Comparison of ENCODE assay signal across 11 mouse cellular contexts in the genomic region with DNA sequence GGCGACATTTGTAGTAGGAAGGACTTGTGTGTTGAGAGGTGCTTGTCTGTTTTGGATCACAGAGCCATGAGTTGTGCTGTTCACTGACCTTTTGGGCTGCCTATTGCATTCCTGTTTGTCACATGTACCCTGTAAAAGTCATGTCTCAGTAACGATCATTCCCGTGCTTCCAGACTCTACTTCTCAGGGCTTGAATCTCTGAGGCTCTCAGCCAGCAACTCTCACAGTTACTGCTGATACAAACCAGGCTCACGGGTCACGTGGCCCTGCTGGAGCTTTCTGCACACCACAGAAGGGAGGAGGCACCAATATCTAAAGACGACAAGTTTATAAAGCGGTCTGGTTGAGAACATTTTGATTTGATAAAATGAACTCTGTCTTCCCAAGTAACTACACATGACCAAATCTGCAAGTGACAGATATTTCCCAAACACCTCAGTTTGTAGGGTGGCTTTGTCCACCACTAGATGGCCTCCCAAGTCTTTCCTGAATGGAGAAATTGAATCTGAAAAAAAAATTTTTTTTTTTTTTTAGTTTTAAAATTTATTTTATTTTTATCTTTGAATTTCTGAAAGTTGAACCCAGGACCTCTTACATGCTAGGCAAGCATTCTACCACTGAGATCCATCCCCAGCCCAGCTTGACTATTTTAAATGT. TPM values are rescaled to one million over a fixed set of nuclear protein-coding genes. Genes with fewer than 3 reads are reported as not detected.
DNase-seq lines count a peak whose midpoint lies in the region; ATAC-seq lines count a peak whose summit lies in the region.
"Had no signal": no experiment of that assay in that cellular context is flagged by ENCODE, and none has a peak within 500 bp of the region (broad histone marks: within the 10 kb centered on the region; RNA-seq: fewer than 3 reads in every experiment).

No protein-coding gene starts in this region.

- intact Hi-C loops in left cerebral cortex, postnatal 4 days (cut with DNase I), result loop anchor here (10.0 kb wide), 2 partner anchors 114 to 234 kb away; no protein-coding TSS in a partner anchor

- no peak overlapping the region for H3K4me2 ChIP-seq in limb, embryonic 12.5 days
- H3K4me2 ChIP-seq: lung, embryonic 15.5 days had no signal

- no peaks in the 10 kb centered on the region for H3K27me3 ChIP-seq in limb, embryonic 12.5 days
- H3K27me3 ChIP-seq: lung, embryonic 15.5 days had no signal

- H3K27ac ChIP-seq in limb, embryonic 12.5 days, result no peak overlapping the region
- H3K27ac ChIP-seq: lung, embryonic 15.5 days had no signal

- H3K36me3 ChIP-seq in limb, embryonic 12.5 days, result no peaks in the 10 kb centered on the region
- H3K36me3 ChIP-seq: G1E; lung, embryonic 15.5 days had no signal

- H3K9me3 ChIP-seq in limb, embryonic 12.5 days, result no peaks in the 10 kb centered on the region
- H3K9me3 ChIP-seq: lung, embryonic 15.5 days had no signal

- ATAC-seq in limb, embryonic 12.5 days (ENCODE audit: insufficient number of reproducible peaks, insufficient read depth, low FRiP score, low TSS enrichment, low read depth), result 0 out of 2 replicates have a peak, but pooled peaks have one; percentile 14

- WGBS in limb, embryonic 12.5 days, result 38% methylated on average over 7 of the region's 7 CpGs

- H3K4me1 ChIP-seq in limb, embryonic 12.5 days (replicated peaks), result peaks cover 46% of the 10 kb centered on the region

- H3K9ac ChIP-seq in limb, embryonic 12.5 days (replicated peaks), result no peak overlapping the region
- H3K9ac ChIP-seq: lung, embryonic 15.5 days had no signal

- peak; percentile 21 for DNase-seq in kidney, adult 11 months
- no peak for DNase-seq in kidney, adult 8-10 months
- peak; percentile 6 for DNase-seq in MEL-GATA-1-ER (ENCODE audit: extremely low read depth, low read depth)
- DNase-seq in heart, adult 9 months (ENCODE audit: low spot score in 2 of 2), result peak; percentile 80 to 87
- no peak for DNase-seq in layer of hippocampus, adult 9-11 months
- no peak for DNase-seq in spleen, postnatal 14 days (ENCODE audit: low spot score in 2 of 2)
- no peak for DNase-seq in left cerebral cortex, postnatal 4 days

- no peak overlapping the region for H3K4me3 ChIP-seq in limb, embryonic 12.5 days (replicated peaks)
- H3K4me3 ChIP-seq: erythroblast, embryonic 14.5 days; lung, embryonic 15.5 days had no signal

RNA-seq across cellular contexts. Expression of a gene that starts 46.5 kb away (rescaled TPM):
- polyA plus RNA-seq in limb, embryonic 12.5 days (2016; fragmentation: Nextera tagmentation; extraction: Ambion mirVana), result 25.4 and 32.0 TPM in 2 replicates
- 10 to 100 TPM; 21.0 to 27.5 TPM for total RNA-seq in left cerebral cortex, postnatal 4 days (2021)
- polyA plus RNA-seq: G1E had no signal

Comparison
In these comparisons a context has a peak if more than half of its experiments do, and no peak if none do; other contexts are left out.
1. DNase-seq: peak in kidney, adult 11 months (single experiment), MEL-GATA-1-ER (single experiment) and heart, adult 9 months (2 of 2); none in kidney, adult 8-10 months (0 of 2), layer of hippocampus, adult 9-11 months (single experiment), spleen, postnatal 14 days (0 of 2) and left cerebral cortex, postnatal 4 days (single experiment).